Mouse (Mus musculus) gastrocnemius, adult 8-10 months (tissue): ENCODE data around the gene Vopp1. TPM values are rescaled to one million over a fixed set of nuclear protein-coding genes. Genes with fewer than 3 reads are reported as not detected.
"Not testable (repeated sequence)": the region's sequence is repeated elsewhere in the genome, so short reads cannot be mapped to it uniquely, and the experiment has no call there.

Experiments
- DNase-seq, 2 experiments: peaks; one replicate each; pipeline ENCODE4 v3.0.0; 2022; ENCODE audit warnings: low spot score in 2 of 2
- total RNA-seq, 4 experiments: library from RNA; stranded (reverse); gene quantifications; 2 replicates each; pipeline ENCODE4 v1.2.4; 2022

Vopp1 gene
- 1 to 10 TPM; 2.9 to 4.7 (median 3.4) TPM for total RNA-seq

DNA sequence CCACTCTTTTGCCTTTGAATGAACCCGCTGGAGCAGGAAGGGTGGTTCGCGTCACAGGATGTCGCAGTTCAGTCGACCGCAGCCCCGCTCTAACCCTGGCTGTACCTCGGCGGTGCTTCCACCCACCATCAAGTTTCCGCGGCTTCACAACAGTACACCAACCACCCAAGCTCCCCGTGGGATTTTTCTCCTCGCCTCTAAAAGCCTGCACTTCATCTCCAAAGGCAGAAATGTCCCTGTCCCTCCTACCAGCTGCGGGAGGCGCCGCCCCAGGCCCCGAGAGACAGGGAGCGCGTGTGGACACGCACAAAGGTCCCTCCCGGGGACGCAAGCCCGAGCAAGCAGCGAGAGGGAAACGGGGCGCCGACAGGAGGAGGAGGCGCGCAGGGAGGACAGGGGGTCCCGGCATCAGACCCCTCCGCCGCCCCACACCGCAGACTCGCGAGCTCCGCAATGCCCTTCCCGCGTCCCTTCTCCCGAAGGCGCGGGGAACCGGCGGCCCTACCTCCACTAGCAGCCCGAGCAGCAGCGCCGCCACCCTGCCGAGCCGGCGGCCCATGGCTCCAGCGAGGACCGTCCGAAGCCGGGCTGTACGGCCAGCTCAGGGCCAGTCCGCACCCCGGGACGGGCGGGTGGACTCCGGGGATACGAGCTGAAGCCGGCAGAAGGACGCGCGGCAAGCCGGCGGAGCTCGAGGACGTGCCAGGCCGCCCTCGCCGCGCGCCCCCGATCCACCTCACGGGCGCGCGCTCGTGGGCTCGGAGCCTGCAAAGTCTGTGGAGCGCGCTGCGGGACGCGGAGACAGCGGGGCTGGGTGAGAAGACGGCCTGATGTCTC is at the start of gene Vopp1:
Gene Vopp1 (minus strand): TSS at position 738 of the 837 bp plus-strand sequence.
- DNase-seq: peak; percentile 4 to 30

GRCm38 (mm10) chr6:57859043-57860042 is 34.4 kb upstream of the Vopp1 start:
- DNase-seq: no peak

DNA sequence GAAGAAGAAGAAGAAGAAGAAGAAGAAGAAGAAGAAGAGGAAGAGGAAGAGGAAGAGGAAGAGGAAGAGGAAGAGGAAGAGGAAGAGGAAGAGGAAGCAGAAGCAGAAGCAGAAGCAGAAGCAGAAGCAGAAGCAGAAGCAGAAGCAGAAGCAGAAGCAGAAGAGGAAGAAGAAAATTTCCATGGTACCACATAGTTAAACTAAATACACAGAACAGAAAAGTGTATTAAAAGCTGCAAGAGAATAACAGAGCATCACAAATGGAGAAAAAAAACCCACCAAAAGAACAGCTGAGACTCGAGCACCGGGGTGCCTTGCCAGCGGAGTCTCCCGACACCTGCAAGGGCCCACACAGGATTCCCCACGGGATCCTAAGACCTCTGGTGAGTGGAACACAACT is 26.2 kb upstream of the Vopp1 start:
- DNase-seq: not testable (repeated sequence)

DNA sequence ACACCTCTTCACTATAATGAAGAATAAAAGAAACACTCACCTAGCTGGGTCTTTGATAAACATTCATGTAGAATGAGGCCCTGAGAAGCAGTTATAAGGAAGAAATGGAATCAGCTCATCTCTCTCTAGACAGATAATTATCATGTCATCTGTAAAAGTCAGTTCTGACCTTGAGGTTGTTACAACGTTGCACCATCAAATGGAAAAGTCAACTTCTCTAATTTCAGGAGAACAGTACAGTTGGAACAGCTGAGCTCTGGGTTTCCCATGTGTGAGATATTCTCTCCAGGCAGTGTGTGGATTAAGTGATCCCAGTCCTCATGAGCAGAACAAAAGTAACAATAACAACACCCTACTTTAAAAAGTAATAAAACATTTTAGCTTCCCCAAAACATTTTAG is 25.3 kb upstream of the Vopp1 start, which contains the start of gene Vmn1r21:
Gene Vmn1r21 (minus strand): TSS at position 58 of the 400 bp plus-strand sequence.
- DNase-seq: no peak

- DNase-seq: no peak
These were observed 14.9 kb upstream of the Vopp1 start for GRCm38 (mm10) chr6:57839693-57840408.

GRCm38 (mm10) chr6:57825259-57825715 is 328 bp upstream of the Vopp1 start:
- DNase-seq: no peak

DNA sequence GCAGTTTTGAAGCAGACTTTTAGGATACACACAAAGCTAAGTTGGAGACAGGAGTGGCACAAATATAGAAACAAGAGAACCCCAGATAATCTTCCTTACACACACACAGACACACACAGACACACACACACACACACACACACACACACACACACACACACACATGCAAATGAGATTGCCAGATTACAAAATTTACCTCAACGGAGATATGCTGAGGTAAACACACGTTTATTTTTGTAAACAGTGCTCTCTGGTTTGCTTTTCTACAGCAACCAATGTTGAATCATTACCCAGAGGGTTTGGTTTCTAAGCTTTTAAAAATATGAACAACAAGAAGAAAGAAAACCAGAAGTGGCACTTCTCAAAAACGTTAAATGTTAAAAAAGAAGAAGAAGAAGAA is 1.5 kb downstream of the Vopp1 start:
- no peak for DNase-seq

DNA sequence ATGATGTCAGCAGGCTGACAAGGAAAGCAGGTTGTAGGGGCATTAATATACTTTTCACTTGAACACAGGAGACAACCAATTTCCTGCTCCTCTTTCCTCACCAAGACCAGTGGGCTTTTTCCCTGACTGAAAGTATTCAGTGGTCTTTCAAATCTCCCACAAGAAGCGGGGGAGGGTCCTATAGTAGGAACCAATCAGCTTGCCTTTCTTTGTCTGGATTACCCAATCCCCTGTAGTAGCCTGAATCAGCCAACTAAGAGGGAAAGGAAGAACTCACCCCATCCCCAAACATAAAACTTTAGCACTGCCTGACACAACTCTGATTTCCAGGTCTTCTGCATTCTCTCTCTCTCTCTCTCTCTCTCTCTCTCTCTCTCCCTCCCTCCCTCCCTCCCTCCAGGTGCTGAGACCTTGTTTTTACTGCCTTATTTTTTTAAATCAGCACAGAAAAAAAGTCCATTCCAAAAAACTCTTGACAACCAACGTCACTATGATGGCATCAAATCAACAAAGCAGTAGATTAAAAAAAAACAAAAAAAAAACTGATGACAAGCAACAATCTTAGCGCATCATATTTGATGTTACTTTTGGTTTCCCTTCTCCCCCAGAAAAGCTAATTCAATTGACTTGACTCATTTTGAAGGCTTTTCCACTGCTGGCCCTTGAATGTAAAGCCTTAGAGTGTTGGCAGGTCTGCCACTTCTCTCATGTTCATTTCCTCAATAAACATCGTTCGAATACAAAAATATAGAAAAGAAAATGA is 2.1 kb downstream of the Vopp1 start:
- no peak for DNase-seq

DNA sequence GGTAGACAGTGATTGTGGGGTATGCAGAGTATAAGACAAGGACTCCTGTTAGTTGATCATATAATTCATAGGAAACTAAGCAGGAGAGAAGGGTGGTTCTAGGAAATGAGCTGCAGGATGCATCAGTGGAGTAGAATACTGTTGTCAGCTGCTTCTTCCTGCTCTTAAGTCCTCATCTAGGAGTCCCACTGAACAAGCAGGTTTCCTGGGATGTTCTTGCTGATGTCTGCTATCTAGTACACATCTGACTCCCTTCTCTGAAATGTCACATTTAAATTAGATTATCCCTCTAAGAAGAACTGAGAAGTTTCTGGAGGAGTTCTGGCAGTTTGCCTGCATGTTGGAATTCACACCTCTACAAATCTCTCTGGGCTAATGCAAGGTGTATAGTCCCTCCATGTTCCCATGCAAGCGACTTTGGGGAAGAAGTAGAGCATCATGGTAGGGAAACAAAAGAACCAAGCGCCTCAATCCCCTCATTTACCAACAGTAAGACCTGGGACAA is 10.5 kb downstream of the Vopp1 start:
- no peak for DNase-seq

GRCm38 (mm10) chr6:57811748-57812730 is 12.9 kb downstream of the Vopp1 start:
- DNase-seq: no peak

GRCm38 (mm10) chr6:57805218-57806069 is 19.5 kb downstream of the Vopp1 start:
- no peak for DNase-seq

DNA sequence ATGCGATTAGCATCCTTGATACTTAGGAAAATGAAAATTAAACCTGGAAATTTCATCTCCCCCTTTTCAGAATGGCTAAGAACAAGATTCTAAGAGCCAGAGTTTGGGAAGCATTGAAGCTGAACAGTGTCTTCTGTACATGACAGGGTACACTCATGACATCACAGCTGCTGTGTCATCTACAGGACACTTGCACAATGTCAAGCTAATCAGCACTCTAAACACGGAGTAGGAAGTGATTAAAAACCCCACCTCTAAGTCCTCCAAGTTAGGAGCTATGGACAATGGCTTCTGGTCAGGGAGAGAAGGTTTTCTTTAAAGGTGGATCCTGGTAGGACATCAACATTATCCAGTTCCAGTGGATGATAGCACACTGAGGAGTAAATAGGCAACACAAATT is 21.8 kb downstream of the Vopp1 start:
- DNase-seq: no peak

DNA sequence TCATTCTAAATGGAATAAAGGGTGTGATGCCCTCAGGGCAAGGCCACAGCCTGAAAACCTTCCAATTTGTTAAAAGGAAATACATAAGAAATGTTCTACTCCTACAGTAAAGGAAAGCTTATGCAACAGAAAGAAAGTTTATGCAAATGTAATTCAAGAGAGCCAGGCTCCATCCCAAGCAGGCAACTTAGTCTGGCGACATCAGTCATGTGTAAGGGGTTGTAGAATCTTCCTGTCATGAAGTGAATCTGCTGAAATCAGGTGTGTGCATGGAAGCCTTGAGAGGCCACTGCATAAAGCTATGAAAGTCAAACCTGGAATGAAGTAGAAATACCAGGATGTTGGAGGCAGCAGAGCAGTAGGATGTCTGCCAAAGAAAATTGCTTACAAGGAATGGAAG is 26.0 kb downstream of the Vopp1 start:
- DNase-seq: no peak

GRCm38 (mm10) chr6:57796853-57797423 is 28.0 kb downstream of the Vopp1 start:
- DNase-seq: no peak

- no peak for DNase-seq
These were observed 29.1 kb downstream of the Vopp1 start for GRCm38 (mm10) chr6:57795835-57796234.

GRCm38 (mm10) chr6:57792821-57793220 is 32.1 kb downstream of the Vopp1 start:
- DNase-seq: not testable (repeated sequence)

DNA sequence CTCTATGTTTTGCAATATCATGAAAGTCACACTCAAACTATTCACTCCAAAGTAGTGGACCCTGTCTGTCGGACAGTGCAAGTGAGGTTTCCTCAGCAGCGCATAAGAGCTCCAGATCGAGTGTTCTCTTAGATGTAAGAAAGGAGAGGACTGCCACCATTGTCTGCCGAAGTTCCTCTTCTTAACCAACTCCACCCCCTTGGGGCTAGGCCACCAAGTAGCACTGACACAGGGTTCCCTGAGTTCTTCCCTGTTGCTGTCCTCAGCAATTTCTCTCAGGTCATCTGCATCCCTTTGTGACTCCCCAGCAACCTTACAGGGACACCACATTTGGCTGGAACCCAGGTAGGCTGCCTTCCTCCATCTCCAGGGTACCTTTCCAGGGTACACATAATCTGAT is 34.4 kb downstream of the Vopp1 start:
- DNase-seq: no peak

DNA sequence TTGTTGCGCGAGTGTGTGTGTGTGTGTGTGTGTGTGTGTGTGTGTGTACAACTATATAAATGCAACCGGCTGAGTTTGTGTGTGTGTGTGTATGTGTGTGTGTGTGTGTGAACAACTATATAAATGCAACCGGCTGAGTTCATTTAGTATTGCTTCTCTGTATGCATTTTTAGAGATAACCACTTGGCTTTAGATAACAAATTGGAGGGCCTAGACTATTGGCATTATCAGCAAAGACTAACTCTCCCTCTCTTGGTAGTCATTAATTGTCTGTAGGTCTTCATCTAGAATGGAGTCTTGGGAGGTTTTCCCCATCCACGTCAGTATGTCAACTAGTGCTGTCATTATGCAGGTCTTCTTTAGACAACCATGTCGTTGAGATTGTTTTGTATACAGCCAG is 37.6 kb downstream of the Vopp1 start:
- DNase-seq: no peak
